Mouse (Mus musculus): Measurements from ENCODE around the gene Pdilt.
"Not testable (repeated sequence)": the region's sequence is repeated elsewhere in the genome, so short reads cannot be mapped to it uniquely, and the experiment has no call there.

The Pdilt gene

DNA sequence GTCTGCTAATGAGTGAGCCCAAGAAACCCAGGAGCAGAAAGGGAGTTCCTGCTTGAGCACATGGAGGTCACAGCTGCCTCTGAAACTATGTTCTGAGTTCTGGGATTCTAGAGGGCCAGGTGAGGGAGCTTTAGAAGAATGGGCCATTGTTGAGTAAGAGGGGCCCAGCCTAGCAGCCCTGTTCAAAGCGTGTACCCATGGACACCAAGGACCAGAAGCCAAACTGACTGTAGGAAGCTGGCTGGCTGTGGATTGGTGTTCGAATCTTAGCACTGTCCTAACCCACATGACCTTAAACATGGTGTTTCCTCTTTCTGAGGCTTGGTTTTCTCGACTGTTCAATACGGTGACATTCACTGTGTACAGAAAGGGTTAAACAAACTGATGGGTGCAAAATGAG, at the start of gene Pdilt:
TSS of gene Pdilt (minus strand) at position 101 of the 400 bp plus-strand sequence.
- no peak for DNase-seq (ENCODE audit: low spot score)

DNA sequence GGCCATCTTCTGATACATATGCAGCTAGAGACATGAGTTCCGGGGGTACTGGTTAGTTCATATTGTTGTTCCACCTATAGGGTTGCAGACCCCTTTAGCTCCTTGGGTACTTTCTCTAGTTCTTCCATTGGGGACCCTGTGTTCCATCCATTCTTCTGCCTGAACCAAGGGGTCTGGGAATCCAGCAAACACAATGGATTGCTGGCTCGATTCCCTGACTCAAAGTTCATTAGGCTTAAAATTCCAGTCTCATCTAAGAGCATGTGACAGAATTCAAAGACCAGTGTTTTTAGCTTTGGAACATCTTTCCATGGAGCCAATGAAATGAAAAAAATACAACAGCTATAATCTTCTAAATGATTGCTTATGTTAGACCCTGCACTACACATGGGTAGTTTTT, 39.2 kb upstream of the Pdilt start:
- not testable (repeated sequence) for DNase-seq (ENCODE audit: low spot score)

DNA sequence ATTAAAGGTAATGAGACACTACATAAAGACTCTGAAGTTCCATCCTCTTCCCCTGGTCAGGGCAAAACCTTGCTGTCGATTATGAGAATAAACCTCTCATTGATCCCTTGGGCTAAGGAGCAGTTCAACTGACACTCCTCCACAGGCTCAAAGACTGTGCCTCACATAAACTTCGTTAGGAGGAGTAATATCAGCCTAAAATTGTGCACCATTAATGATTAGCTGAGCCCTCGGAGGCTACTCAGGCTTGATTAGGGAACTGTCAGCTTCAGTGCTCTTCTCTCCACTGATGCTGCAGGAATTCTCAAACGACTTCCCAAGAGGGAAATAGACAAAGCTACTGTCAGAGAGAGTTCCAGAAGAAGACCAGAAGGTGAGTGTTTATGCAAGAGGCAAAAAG, 38.2 kb upstream of the Pdilt start:
- DNase-seq (ENCODE audit: low spot score), result no peak

DNA sequence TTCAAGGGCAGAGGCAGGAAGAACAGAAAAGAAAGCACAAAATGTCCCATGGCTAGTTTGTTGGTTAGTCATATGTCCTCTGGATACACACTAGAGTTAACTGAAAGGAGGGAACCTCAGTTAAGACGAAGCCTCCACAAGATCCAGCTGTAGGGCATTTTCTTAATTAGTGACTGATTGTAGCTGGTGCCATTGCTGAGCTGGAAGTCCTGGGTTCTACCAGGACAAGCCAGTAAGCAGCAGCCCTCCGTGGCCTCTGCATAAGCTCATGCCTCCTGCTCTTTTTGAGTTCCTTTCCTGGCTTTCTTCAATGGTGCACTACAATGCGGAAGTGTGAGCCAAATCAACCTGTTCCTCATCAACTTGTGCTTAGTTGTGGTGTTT, 37.2 kb upstream of the Pdilt start:
- no peak for DNase-seq (ENCODE audit: low spot score)

DNA sequence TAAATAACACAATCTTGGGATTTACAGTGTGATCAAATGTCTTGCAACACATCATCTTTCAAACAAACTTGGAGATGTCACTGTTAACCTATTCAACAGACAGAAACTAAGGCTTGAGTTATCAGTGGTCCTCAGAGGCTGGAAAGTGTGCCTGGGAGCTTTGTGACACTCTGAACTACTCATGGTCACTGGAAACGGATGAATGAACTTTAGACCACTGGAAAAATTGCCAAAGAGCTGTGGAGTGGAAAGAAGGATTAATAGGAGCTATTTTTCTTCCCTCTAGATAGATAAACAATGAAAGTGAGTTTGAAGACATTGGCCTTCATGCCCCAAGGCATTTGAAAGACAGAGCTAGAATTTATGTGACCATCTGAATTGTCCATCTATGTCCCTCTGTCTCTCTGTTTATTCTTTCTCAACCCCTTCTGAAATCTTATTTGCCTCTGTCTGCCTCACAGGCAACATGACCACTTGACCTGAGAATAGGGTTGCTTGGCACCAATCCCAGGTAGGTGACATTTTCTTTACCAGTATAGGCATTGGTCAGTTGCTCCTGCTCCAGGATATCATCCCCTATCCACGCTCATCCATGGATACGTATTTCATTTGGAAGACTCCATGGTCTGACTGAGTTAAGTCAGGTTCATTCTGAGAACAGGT, 36.6 kb upstream of the Pdilt start:
- no peak for DNase-seq (ENCODE audit: low spot score)

DNA sequence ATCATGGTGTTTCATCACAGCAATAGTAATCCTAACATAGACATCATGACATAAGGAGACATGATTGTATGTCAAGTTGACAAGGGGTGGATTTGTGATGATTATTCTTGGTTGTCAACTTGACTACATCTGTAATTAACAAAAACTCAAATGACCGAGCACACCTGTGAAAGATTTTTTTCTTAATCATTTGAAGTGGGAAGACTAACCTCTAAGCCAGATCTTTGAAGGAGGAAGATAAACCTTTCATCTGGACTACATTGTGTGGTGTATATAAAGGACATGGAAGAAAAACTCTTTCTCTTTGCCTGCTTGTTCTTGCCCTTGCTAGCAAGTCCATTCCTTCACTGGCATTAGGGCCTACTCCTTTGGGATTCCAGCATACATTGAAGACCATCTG, 30.8 kb upstream of the Pdilt start, which contains the start of gene Acsm2:
TSS of gene Acsm2 (plus strand) at position 301 of the 400 bp plus-strand sequence.
- no peak for DNase-seq (ENCODE audit: low spot score)

DNA sequence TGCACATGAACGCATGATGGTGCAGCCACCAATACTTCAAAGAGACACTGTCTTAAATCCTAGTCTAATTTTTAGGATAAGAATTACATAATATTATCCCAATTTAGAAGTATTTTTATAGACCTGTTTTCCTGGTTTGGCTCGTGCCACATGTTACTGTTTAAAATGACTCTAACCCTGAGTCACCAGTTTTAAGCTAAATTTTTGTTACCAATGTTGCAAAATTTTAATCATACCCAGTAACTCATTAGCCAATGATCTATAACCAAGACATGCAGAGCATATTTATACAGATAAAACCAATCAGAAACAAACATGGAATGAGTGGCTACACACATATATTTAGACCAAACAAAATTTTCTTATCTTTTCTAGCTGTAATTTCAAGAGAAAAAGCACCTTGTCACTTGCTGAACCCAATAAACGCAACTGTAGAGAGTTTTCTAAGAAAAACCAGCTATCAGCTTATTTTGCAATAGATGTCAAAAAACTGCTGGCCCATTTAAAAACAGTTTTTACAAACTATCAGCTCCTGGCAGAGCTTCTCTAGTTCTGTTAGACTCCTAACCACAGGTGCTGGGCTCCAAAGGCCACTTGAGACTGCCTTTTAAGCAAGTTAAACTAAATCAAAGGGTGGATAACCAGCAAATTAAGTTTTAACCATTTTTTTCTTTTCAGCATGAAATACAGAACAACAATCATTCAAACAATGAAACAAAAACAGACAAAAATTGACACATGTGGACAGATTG, 27.4 kb upstream of the Pdilt start:
- no peak for DNase-seq (ENCODE audit: low spot score)

DNA sequence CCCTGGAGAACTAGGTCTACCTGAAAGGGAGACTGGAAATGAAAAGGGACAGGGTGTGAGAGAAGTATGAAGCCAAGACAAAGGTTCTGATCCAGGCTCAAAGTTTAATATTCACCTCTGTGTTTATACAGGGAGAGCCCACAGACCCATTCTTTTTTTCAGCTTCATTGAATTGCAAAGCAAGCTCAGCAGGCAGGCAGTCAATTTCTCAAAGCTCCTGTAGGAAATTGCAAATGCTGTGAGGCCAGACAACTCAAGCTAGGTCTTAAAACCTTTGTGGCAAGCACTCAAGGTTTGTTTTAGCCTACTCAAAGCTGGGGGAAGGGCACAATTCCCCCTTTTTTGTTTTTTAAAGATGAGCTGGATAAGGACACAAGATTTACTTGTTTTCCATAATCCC, 22.3 kb upstream of the Pdilt start:
- DNase-seq (ENCODE audit: low spot score), result no peak

DNA sequence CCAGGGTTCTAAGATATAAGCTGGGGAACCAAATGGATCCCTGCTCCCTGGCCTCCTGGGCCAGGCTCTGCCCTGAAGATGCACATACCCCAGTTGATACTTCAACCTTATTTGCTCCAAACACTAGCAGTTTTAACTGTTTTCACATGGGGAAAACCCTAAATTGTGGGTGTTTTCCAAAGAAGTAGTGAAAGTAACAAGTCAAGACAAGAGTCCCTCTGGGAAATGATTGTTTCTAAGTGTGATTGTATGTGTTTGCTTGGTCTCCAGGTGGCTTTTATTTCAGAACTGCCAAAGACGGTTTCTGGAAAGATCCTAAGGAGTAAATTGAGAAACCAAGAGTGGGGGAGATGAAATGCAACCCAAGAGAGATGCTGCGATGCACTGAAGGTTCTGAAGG, 19.2 kb upstream of the Pdilt start:
- DNase-seq (ENCODE audit: low spot score), result no peak

DNA sequence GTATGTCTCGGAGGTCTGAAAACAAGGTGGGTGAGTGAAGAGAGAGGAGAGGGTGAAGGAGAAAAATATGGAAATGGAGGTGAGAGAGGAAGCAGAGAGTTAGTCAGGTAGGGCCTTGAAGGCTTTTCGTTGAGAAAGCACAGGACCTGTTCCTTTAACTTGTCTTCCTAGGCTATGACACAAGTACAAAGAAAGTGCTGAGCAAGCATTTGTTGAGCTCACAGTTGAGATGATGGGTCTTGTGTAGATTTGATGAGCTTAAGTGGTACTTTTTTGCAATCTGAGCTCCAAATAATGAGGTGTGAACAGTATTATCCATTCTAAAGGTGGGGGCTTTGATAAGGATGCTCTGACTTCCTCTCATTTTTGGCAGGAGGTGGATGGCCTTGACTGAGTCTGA, 11.1 kb upstream of the Pdilt start:
- no peak for DNase-seq (ENCODE audit: low spot score)

DNA sequence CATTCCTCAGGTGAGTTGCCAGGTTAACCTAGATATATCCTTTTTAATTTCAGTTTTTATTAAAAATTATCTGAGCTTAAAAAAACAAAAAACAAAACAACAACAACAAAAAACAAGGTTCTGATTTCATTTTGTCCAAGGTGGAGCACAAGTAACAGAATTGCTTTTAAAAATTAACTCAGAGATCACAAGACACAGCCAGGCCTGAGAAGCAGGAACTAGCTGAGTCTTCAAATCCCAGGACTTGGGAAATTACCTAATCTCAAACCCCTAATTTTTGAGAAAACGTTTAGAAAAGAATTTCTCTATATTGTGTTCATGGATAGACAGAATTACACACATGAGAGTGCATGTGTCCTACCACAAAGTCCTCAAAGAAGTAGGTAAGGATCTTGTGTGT, 9.6 kb upstream of the Pdilt start:
- no peak for DNase-seq (ENCODE audit: low spot score)

DNA sequence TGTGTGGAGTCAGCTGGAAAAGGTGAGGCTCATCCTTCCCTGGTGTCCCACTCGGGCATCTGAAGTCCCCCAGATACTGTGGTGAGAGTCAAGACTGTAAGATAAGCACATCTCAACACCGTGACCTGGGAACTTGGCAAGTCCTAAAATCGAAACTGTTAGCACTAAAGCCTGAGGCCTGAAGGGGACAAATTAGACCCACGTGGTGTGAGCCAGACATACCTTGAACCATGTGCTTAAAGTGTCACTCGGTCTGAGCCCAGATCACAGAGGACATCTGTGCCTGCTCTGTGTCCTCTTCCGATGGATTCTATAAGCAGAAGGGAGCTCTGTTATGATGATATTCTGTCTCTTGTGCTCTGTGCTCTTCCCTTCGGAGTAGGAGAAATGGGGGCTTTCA, 5.3 kb upstream of the Pdilt start:
- DNase-seq (ENCODE audit: low spot score), result no peak

DNA sequence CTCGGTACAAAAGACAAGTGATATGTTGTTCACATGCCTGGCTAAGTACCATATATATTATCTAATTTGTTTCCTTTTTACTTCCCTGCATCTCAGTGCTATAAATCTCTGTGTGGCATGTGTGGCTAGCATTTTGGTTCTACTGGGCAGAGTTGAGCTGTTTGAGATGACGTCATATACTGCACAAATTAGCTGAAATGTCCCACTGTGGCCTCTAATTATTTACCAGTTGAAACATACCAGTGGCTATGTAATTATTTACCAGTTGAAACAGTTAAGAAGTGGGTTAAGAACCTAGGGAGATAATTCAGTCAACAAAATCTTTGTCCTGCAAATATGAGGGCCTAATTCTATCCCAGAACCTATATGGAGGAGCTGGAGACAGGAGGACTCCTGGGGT, 4.3 kb upstream of the Pdilt start:
- no peak for DNase-seq (ENCODE audit: low spot score)

DNA sequence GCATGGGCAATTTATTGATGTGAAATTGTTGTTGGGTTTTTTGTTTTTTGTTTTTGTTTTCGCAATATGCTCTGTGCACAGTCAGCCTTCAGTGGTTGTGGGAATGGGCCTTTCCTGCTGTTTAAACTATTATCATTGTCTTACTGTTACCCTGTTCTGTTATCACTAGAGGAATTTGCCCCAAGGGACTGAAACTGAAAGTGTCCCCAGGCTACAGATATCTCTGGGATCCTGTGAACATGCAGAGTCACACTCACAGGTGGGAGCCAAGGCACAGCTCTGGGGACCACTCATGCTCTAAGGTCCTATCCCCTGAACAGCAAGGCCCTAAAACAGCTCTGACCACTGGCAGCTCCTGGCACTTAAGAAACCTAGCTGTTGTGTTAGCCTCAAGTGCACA, 3.8 kb upstream of the Pdilt start:
- no peak for DNase-seq (ENCODE audit: low spot score)

DNA sequence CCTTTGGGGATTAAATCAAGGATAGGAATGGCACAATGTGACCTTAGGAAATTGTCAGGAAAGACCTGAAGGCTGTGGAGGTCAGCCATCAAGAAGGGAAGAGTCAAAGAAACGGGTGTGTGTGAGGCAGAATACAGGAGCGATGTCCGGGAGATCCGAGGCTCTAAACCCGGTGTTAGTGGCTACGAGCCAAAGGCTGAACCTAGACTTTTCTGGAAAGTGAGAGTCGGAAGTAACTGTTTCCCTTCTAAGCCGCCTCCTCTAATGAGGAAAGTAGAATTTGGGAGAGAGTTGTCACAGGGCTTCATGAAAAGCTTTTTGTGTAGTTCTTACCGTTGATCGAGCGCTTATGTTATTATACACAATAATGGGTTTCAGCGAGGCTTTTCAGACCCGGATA, 3.2 kb upstream of the Pdilt start:
- no peak for DNase-seq (ENCODE audit: low spot score)

DNA sequence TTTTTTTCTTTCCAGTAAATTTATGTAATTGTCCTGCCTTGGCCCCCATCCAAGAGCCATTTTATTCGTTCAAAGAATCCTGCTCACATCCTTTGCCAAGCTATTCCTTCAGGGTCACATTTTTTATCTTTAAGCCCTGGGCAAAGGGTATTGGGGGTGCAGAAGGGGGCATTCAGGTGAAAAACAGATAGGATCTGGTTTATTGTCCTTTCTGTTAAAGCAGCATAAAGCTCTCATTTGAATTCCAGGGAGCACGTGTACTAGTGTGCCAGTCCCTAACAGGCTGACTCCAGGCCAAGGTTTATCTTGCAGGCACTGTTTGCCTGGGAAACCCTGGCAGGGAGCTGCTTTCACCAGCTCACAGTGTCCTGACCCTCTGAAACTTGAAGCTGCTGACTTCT, 2.6 kb upstream of the Pdilt start:
- DNase-seq (ENCODE audit: low spot score), result no peak

DNA sequence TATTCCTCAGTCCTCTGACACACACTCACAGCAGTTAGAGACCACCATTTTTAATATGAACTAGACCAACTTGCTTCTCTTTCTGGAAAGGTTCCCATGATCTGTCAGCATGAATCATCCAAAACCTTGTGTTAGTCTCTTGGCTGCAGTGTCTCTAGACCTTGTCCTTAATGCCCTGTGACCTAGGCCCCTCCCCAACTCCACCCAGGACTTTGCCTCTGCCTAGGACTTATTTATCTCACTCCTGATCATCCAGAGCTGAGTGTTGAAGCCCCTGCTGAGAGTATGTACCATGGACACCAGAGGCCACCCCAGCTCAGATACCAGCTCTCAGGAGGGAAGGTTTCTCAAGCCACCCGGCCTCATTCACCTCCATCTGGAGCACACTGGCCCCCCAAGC, 904 bp downstream of the Pdilt start:
- no peak for DNase-seq (ENCODE audit: low spot score)

DNA sequence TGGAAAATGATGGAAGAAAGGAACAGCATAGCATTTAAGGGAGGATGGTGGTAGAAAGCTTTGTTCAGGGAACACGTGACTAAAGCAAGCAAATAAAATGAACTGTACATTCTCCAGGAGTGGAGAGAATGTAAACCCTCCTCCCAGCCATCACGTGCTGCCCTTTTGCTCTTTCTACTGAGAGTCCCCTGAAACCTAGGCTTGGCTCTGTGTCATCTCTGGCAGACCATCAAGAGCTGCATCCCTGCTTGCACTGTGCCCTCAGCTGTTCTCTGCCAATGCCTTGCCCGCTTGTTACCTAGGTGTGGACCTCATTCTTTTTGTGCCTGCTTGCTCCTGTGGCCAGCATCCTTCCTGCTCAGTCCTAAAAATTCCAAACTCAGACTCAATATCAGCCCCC, 1.5 kb downstream of the Pdilt start:
- no peak for DNase-seq (ENCODE audit: low spot score)

DNA sequence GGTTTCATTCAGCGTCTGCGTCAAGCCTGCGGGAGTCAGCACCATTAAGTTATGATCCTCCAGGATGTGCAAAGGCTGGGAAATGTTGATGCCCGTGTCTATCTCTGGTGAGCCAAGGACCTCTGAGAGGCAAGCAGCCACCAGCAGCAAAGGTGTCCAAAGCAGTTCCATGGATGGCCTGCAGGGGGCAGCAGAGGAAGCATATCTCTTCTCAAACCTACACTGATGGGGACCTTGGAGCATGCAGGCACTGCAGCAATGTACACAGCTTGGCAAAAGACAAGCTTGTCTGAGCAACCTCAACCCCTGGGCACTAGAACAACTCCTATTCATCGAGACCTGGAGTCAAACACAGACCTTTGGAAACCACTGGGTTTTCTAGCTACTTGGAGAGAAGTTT, 3.6 kb downstream of the Pdilt start:
- DNase-seq (ENCODE audit: low spot score), result peak; percentile 87

DNA sequence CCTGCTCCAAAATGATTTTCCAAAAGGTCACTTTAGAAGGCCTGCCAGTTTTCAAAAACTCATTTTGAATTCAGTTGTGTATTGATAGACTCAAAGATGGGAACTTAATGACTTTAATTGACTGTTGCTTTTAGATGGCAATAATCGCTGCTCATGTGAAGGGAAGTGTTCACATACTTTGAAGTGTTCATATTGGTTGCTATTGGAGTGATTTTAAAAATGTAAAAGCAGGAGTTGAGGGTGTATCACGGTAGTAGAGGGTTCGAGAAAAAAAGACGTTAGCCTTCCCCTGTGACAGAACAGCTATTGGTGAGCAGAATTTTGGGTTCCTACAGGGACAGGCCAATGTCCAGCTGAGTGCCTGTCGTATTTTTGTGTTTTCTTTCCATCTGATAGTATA, 4.1 kb downstream of the Pdilt start, which contains the start of gene Acsm5:
TSS of gene Acsm5 (plus strand) at position 301 of the 400 bp plus-strand sequence.
- DNase-seq (ENCODE audit: low spot score), result no peak

DNA sequence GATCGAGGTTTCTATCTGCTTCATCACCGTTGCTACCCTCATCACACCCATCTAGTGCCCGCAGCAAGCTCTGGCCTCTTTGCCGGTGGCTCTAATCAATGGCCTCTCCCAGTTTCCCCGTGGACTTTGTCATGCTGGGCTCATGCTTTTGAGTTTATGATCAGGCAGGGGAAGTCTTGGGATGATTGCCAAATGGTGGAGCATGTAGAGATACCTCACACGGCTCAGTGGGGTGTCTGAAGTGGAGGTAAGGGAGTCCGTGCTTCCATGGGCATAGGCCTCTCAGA, 7.1 kb downstream of the Pdilt start:
- DNase-seq (ENCODE audit: low spot score), result no peak

DNA sequence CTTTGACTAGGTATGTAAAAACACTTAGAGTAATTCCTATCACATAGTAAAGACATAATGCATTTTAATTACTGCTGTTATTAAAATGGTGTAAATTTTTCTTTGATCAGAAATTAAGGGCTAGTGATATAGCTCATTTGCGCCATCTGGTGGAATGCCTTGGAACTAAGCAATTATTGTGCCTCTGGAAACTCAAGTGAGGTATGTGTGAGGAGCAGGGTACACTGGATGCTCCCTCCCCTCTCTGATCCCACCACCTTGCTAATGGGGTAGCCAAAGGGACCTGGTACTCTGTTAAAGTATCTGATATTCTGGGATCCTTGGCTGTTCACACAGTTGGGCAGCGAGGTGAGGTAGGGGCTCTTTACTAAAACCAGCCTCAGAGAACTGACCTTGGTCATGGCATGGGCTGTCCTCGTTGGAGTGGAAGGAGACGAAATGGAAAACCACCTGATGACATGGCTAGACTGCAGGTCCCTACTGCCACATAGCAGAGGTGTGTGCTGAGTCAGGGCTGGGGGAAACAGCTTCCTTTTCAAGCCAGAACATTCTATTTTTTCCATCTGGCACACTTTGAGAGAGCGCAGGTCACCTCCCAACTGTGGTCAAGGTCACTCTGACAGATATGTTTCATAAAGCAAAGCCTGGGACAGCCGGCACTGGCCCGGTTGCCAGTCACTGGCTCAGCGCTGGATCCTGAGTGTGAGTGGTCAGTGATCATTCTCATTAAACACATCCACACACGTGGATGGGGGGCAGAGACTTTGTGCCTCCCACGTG, 7.6 kb downstream of the Pdilt start:
- DNase-seq (ENCODE audit: low spot score), result peak; percentile 82

DNA sequence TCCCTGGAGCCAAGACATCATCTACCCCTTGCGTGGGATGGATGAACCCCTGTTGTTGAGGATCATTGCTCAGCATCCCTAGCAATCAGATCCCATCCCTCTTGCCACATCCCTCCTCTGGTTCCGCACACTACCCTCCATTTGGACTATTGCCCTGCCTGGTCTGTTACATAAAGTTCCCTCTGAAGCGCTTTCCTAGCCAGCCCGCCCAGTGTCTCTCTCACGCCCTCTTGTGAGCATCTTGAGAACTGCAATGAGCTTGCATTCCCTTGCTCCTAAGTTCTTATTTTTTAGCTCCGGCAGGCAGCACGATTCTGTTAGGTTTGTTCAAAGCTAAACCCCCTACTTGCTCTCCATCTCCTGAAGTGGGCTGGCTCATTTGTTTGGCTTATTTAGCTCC, 10.2 kb downstream of the Pdilt start:
- peak; percentile 80 for DNase-seq (ENCODE audit: low spot score)

All from retina, embryonic 14.5 days (tissue).